Mouse (Mus musculus): ENCODE results near the gene Exph5. TPM values are rescaled to one million over a fixed set of nuclear protein-coding genes. Genes with fewer than 3 reads are reported as not detected.

Gene Exph5
- total RNA-seq, 2 experiments from 2014 or later, result 27.4 to 33.4 TPM

DNA sequence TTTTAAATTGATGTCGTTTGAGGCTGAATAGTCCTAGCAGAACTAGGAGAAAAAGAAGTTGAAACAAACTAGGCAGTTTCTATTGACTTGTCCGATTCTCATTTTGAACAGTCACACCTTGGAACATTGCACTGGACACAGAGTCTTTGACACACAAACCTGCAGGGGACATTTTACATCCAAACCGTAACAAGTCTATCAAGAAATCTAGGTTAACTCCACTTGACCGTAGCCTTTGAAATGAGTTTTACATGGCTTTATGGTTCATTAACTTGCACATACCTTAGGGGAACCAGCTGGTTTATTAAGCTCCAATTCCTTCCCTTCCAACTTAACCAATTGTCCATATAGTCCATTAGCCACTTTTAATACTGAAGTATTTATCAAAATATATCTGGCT is 99.2 kb downstream of the Exph5 start:
- intact Hi-C loops (cut with DNase I), result no loop called here
- Histone ChIP-seq H3K27ac (no peak overlapping the region), H3K4me3 (no peak overlapping the region)
- TF ChIP-seq CTCF (IDR thresholded peaks at IDR 0.05), result no peak
- DNase-seq (ENCODE audit: extremely low spot score in 1 of 2, low spot score in 2 of 2), result no peak

GRCm38 (mm10) chr9:53401146-53401545 is 99.7 kb downstream of the Exph5 start:
- DNase-seq (ENCODE audit: extremely low spot score in 1 of 2, low spot score in 2 of 2), result no peak
- Histone ChIP-seq H3K27ac (no peak overlapping the region), H3K4me3 (no peak overlapping the region)
- no peak for TF ChIP-seq CTCF (IDR thresholded peaks at IDR 0.05)
- intact Hi-C loops (cut with DNase I), result no loop called here

GRCm38 (mm10) chr9:53402291-53402711 is 100.8 kb downstream of the Exph5 start, which contains the start of gene 4930550C14Rik:
Gene 4930550C14Rik, plus strand, starts transcription at chr9:53402325.
- intact Hi-C loops (cut with DNase I), result no loop called here
- no peak for DNase-seq (ENCODE audit: extremely low spot score in 1 of 2, low spot score in 2 of 2)
- TF ChIP-seq CTCF (IDR thresholded peaks at IDR 0.05), result no peak; the same call in 1 of the 2 replicates
- H3K27ac ChIP-seq, result 0 out of 2 replicates have a peak within 1 kb of the TSS, but pooled peaks have one; percentile 10
- H3K4me3 ChIP-seq, result 0 out of 2 replicates have a peak within 1 kb of the TSS, but pooled peaks have one; percentile 1

DNA sequence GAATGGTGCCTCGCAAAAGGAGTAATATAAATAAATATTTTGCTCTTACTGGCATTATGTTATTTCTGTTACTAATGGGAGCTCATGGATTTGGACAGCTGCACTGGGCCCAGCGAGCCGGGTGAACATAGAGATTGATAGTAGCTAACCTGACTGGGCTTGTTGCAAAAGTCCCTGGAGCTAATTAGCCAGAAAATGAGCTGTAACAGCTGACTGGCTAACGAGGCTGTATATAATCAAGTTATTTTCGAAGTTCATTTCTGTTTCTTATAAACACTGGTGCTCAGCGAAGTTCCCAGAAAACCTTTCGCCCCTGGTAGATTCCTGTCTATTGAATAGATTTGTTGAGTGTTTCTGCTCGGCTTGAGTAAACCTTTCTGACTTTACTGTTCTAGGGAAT is 101.5 kb downstream of the Exph5 start:
- H3K4me3 ChIP-seq, result no peak overlapping the region
- TF ChIP-seq CTCF (IDR thresholded peaks at IDR 0.05), result no peak
- DNase-seq (ENCODE audit: extremely low spot score in 1 of 2, low spot score in 2 of 2), result no peak
- H3K27ac ChIP-seq, result no peak overlapping the region
- intact Hi-C loops (cut with DNase I), result no loop called here

- Histone ChIP-seq H3K27ac (no peak overlapping the region), H3K4me3 (no peak overlapping the region)
- no peak for DNase-seq (ENCODE audit: extremely low spot score in 1 of 2, low spot score in 2 of 2)
- no peak for TF ChIP-seq CTCF (IDR thresholded peaks at IDR 0.05)
- intact Hi-C loops (cut with DNase I), result no loop called here
Observed at GRCm38 (mm10) chr9:53404050-53404752, 102.7 kb downstream of the Exph5 start.

GRCm38 (mm10) chr9:53404753-53405722 is 103.6 kb downstream of the Exph5 start:
- Histone ChIP-seq H3K27ac (peak overlapping the region; percentile 7), H3K4me3 (peak overlapping the region; percentile 30)
- peak; percentile 46 to 69 for DNase-seq (ENCODE audit: extremely low spot score in 1 of 2, low spot score in 2 of 2)
- intact Hi-C loops (cut with DNase I), result no loop called here
- no peak for TF ChIP-seq CTCF (IDR thresholded peaks at IDR 0.05)

- Histone ChIP-seq H3K4me3 (no peak overlapping the region), H3K27ac (no peak overlapping the region)
- DNase-seq (ENCODE audit: extremely low spot score in 1 of 2, low spot score in 2 of 2), result no peak
- TF ChIP-seq CTCF (IDR thresholded peaks at IDR 0.05), result no peak
- intact Hi-C loops (cut with DNase I), result no loop called here
Observed at GRCm38 (mm10) chr9:53408548-53408947, 107.1 kb downstream of the Exph5 start.

DNA sequence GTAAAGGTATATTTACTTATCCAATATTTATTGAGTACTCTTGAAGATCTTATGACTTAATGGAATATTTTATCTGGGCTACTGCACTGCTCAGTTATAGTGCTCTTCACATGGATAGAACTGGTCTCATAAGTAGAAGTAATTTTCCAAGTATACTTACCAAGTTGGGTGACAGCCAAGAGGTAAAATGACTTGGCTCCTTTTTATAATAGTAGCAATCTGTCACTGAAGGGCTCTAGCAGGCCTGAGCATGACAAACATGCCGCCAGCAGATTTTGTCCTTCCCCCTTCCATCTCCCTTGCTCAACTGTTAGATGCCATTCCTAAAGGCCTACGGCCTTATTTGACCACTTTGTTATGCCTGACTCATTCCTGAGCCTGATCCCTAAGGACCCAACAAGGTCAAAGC is 107.5 kb downstream of the Exph5 start:
- no peak overlapping the region for H3K4me3 ChIP-seq
- TF ChIP-seq CTCF (IDR thresholded peaks at IDR 0.05), result no peak
- DNase-seq (ENCODE audit: extremely low spot score in 1 of 2, low spot score in 2 of 2), result no peak
- H3K27ac ChIP-seq, result no peak overlapping the region
- intact Hi-C loops (cut with DNase I), result no loop called here

DNA sequence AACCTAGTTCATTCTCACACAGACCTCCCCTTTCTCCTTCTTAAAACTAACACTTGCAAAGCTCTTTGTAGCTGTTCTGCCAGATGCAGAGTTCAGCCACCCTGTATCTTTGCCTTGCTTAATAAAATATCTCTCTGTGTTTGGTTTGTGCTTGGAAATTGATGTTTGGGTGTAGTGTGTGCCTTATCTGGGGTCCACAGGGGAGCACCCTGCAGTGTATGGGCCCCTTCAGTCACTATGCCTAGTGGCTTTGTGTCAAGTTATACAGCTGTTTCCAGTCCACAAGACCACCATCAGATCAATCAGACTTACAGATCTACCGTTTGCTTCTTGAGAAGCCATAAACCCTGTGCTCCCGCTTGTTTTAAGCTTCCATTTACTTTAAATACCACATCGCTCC is 108.0 kb downstream of the Exph5 start:
- TF ChIP-seq CTCF (IDR thresholded peaks at IDR 0.05), result no peak
- Histone ChIP-seq H3K4me3 (no peak overlapping the region), H3K27ac (no peak overlapping the region)
- intact Hi-C loops (cut with DNase I), result no loop called here
- no peak for DNase-seq (ENCODE audit: extremely low spot score in 1 of 2, low spot score in 2 of 2)

- no peak for TF ChIP-seq CTCF (IDR thresholded peaks at IDR 0.05)
- H3K4me3 ChIP-seq, result no peak overlapping the region
- no peak overlapping the region for H3K27ac ChIP-seq
- DNase-seq (ENCODE audit: extremely low spot score in 1 of 2, low spot score in 2 of 2), result no peak
- intact Hi-C loops (cut with DNase I), result no loop called here
Observed at GRCm38 (mm10) chr9:53422133-53422896, 120.8 kb downstream of the Exph5 start.

DNA sequence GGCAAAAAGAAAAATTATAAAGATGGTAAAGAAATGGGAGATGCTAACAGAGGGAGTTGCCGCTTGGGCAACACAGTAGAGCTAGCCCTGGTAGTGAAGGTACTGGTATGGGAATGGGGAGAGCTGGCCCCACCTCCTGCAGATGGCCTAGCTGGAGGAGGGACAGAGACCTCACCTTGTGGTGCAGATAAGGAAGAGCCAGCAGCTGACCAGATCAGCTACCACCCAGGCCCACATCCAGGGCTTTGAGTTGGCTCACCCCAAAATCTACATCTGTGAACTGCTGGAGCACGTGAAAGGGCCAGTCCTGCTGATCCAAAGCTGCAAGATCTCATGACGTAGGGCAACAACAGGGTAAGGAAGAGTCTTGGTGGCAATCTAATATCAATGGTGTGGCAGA is 125.3 kb downstream of the Exph5 start:
- intact Hi-C loops (cut with DNase I), result no loop called here
- no peak for DNase-seq (ENCODE audit: extremely low spot score in 1 of 2, low spot score in 2 of 2)
- TF ChIP-seq CTCF (IDR thresholded peaks at IDR 0.05), result no peak

More for the DNA sequence above, 125.3 kb downstream of the Exph5 start:
- no peak overlapping the region for H3K4me3 ChIP-seq
- H3K27ac ChIP-seq, result no peak overlapping the region

Small RNAs within 50 kb of the gene (microRNA-seq; reads per million reads assigned to microRNA genes)
- 0 reads per million in 2 experiments for gene Mir130c

Other genes with a start within 250 kb of the Exph5 start
- gene Ddx10, start 53.6 kb upstream of the Exph5 start, total RNA-seq (2021), result 10 to 100 TPM; 19.8 to 22.1 TPM
- 1 to 10 TPM; 6.2 to 6.5 TPM for gene Kdelc2, start 82.4 kb downstream of the Exph5 start, total RNA-seq (2021)
- gene 4930550C14Rik, start 100.7 kb downstream of the Exph5 start, total RNA-seq (2021), result under 1 TPM in 1 of 2 experiments, not detected in 1; 0.16 TPM
- 10 to 100 TPM; 16.8 to 20.2 TPM for gene Atm, start 235.1 kb downstream of the Exph5 start, total RNA-seq (2021)
- gene Npat, start 235.4 kb downstream of the Exph5 start, total RNA-seq (2021), result 10 to 100 TPM; 17.8 to 20.0 TPM

All from left cerebral cortex, adult 2 months (tissue).